Mouse (Mus musculus) small intestine, adult 2 months (tissue): Measurements from ENCODE around the gene Hat1.

Source experiments
- CTCF ChIP-seq: fragments of 200-500 bp; IDR thresholded peaks from 2 replicates; pipeline ENCODE4 v1.5.1; 2012; ENCODE audit warnings: low read depth, mild to moderate bottlenecking, control low read depth, inconsistent platforms, low read length, moderate library complexity, mixed read lengths; ENCODE audit not compliant: insufficient replicate concordance, insufficient read length; ENCODE audit errors: extremely low read depth
- POLR2A ChIP-seq: fragments of 200-500 bp; IDR thresholded peaks from 2 replicates; pipeline ENCODE4 v1.6.1; 2012; ENCODE audit warnings: low read depth, mild to moderate bottlenecking, control low read depth, inconsistent platforms, low read length, moderate library complexity

- TF ChIP-seq POLR2A (no peak), CTCF (no peak)
Observed at GRCm38 (mm10) chr2:71360192-71360591, 28.6 kb upstream of the Hat1 start.
